Mouse (Mus musculus) E14TG2a.4 (cell line): ENCODE data around the gene Rnase4.

Source experiments
- CTCF ChIP-seq: conservative IDR thresholded peaks from 2 replicates; pipeline ENCODE4 v1.5.1; 2014; ENCODE audit warnings: low read length
- POU5F1 ChIP-seq: IDR thresholded peaks from 2 replicates; pipeline ENCODE4 v1.6.1; 2014; ENCODE audit warnings: low read length, borderline replicate concordance

GRCm38 (mm10) chr14:51131086-51131815, 40.4 kb downstream of the Rnase4 start:
- no peak for TF ChIP-seq CTCF
- no peak for TF ChIP-seq POU5F1
